Mouse (Mus musculus) liver, embryonic 14.5 days (tissue): Measurements from ENCODE around the gene Padi6. TPM values are rescaled to one million over a fixed set of nuclear protein-coding genes. Genes with fewer than 3 reads are reported as not detected.
A peak's percentile ranks its signal among the peaks of the same experiment; 100 is the strongest.

Experiments used
- ATAC-seq: fragments of 200-750 bp; cut with Nextera tagmentation; 2 replicates; pipeline ENCODE4 v1.8.0; 2017; ENCODE audit warnings: moderate number of reproducible peaks, mild to moderate bottlenecking, moderate library complexity; ENCODE audit not compliant: insufficient read depth
- DNase-seq, 3 experiments: peaks; one replicate each; pipeline ENCODE4 v3.0.0-alpha.2; 2012 to 2013; ENCODE audit warnings: low read depth in 3 of 3, low spot score in 3 of 3
- H3K27ac ChIP-seq: fragments of 300-500 bp; sonication (generic); 2 replicates; pipeline ENCODE4 v1.5.1; 2014; ENCODE audit warnings: moderate library complexity, mild to moderate bottlenecking, control low read depth, inconsistent platforms
- H3K27me3 ChIP-seq: fragments of 300-500 bp; sonication (generic); 2 replicates; pipeline ENCODE4 v1.6.1; 2014; ENCODE audit warnings: mild to moderate bottlenecking, low read length, moderate library complexity; ENCODE audit not compliant: control insufficient read depth, insufficient read depth
- H3K36me3 ChIP-seq: fragments of 300-500 bp; sonication (generic); replicated peaks from 2 replicates; pipeline ENCODE4 v1.6.1; 2014; ENCODE audit warnings: low read depth; ENCODE audit not compliant: control insufficient read depth, insufficient read depth
- H3K4me1 ChIP-seq, 2 experiments: fragments of 200-500 bp in 1 of 2; fragments of 300-500 bp in 1 of 2; sonication (generic) in 1 of 2; replicated peaks; 2 replicates each; pipeline ENCODE4 v1.6.1; 2012 to 2014; ENCODE audit warnings: antibody characterized with exemption in 1 of 2, inconsistent platforms in 1 of 2, low read length in 1 of 2; ENCODE audit not compliant: control insufficient read depth in 2 of 2, insufficient read depth in 2 of 2
- H3K4me2 ChIP-seq: fragments of 300-500 bp; sonication (generic); 2 replicates; pipeline ENCODE4 v1.6.1; 2014; ENCODE audit warnings: low read depth, mild to moderate bottlenecking, control low read depth, moderate library complexity
- H3K4me3 ChIP-seq, 2 experiments: fragments of 200-500 bp in 1 of 2; fragments of 300-500 bp in 1 of 2; sonication (generic) in 1 of 2; 2 replicates each; pipeline ENCODE4 v1.5.1; 2012 to 2014; ENCODE audit warnings: low read depth in 2 of 2, low read length in 2 of 2, mild to moderate bottlenecking in 2 of 2, control low read depth in 1 of 2, inconsistent platforms in 1 of 2, moderate library complexity in 1 of 2; ENCODE audit not compliant: insufficient read depth in 1 of 2
- H3K9ac ChIP-seq: fragments of 300-500 bp; sonication (generic); replicated peaks from 2 replicates; pipeline ENCODE4 v1.6.1; 2014; ENCODE audit warnings: mild to moderate bottlenecking, control low read depth, moderate library complexity
- H3K9me3 ChIP-seq: fragments of 300-500 bp; sonication (generic); 2 replicates; pipeline ENCODE4 v1.6.1; 2016; ENCODE audit warnings: low read length, mixed read lengths; ENCODE audit not compliant: control insufficient read depth
- CTCF ChIP-seq: IDR thresholded peaks from 2 replicates; pipeline ENCODE4 v1.5.1; 2016; ENCODE audit warnings: antibody characterized with exemption, low read depth, control low read depth
- EP300 ChIP-seq: IDR thresholded peaks from 2 replicates; pipeline ENCODE4 v1.6.1; 2016; ENCODE audit warnings: antibody characterized with exemption, low read depth
- WGBS: fragments of 180-500 bp; shearing (Covaris S2); extraction: QIAGEN DNeasy Blood & Tissue Kit; methylation state at CpG from one replicate; pipeline ENCODE4 v1.1.7; 2014; ENCODE audit not compliant: insufficient replicate concordance; 5-methylcytosine and 5-hydroxymethylcytosine counted together
- polyA plus RNA-seq, 2 experiments: library from polyadenylated mRNA; depleted of rRNA in 1 of 2; stranded (reverse) in 1 of 2; unstranded in 1 of 2; fragments of >200 nt; fragmentation: Nextera tagmentation in 1 of 2; extraction: Ambion mirVana in 1 of 2; gene quantifications; 2 replicates each; pipeline versions ENCODE4 v1.2.1 to v1.2.3; 2012 to 2014

The Padi6 gene
- polyA plus RNA-seq, 2 experiments, result not detected

GRCm38 (mm10) chr4:140787414-140787813, 45.0 kb upstream of the Padi6 start:
- H3K9me3 ChIP-seq, result no peaks in the 10 kb centered on the region; the same call in 1 of the 2 replicates
- H3K27ac ChIP-seq, result no peak overlapping the region
- ATAC-seq (no peak), DNase-seq (peak in 1 of 3 experiments; percentile 20)
- no peak overlapping the region for H3K4me3 ChIP-seq
- H3K4me1 ChIP-seq, result no peaks in the 10 kb centered on the region; a peak in 1 of 4 replicates
- no peaks in the 10 kb centered on the region for H3K36me3 ChIP-seq
- H3K27me3 ChIP-seq, result no peaks in the 10 kb centered on the region
- TF ChIP-seq EP300 (no peak), CTCF (no peak)
- 21% methylated on average over 4 of the region's 4 CpGs for WGBS
- no peak overlapping the region for H3K9ac ChIP-seq
- H3K4me2 ChIP-seq, result no peak overlapping the region

- 75% methylated on average over 5 of the region's 5 CpGs for WGBS
- DNase-seq (no peak), ATAC-seq (no peak)
- Histone ChIP-seq H3K4me1 (no peaks in the 10 kb centered on the region; a peak in 1 of 4 replicates), H3K4me3 (no peak overlapping the region), H3K36me3 (no peaks in the 10 kb centered on the region), H3K27me3 (no peaks in the 10 kb centered on the region), H3K4me2 (no peak overlapping the region), H3K9ac (no peak overlapping the region), H3K9me3 (no peaks in the 10 kb centered on the region; the same call in 1 of the 2 replicates), H3K27ac (no peak overlapping the region)
- TF ChIP-seq EP300 (no peak), CTCF (no peak)
These were observed 42.8 kb upstream of the Padi6 start for GRCm38 (mm10) chr4:140785217-140785616.

- TF ChIP-seq EP300 (no peak), CTCF (peak; percentile 17; the same call in 1 of the 2 replicates)
- 77% methylated on average over 9 of the region's 9 CpGs for WGBS
- ATAC-seq (no peak), DNase-seq (no peak)
- H3K9me3 ChIP-seq, result no peaks in the 10 kb centered on the region; the same call in 1 of the 2 replicates
- H3K4me3 ChIP-seq, result no peak overlapping the region
- H3K4me1 ChIP-seq, result peaks cover 0 to 1% of the 10 kb centered on the region in 2 experiments; a peak in 1 of 4 replicates
- H3K27ac ChIP-seq, result no peak overlapping the region
- H3K36me3 ChIP-seq, result no peaks in the 10 kb centered on the region
- H3K27me3 ChIP-seq, result no peaks in the 10 kb centered on the region
- H3K4me2 ChIP-seq, result no peak overlapping the region
- no peak overlapping the region for H3K9ac ChIP-seq
These were observed 42.0 kb upstream of the Padi6 start for GRCm38 (mm10) chr4:140784292-140784945.

- Histone ChIP-seq H3K4me3 (no peak overlapping the region), H3K27me3 (no peaks in the 10 kb centered on the region), H3K4me1 (peaks cover 0 to 3% of the 10 kb centered on the region in 2 experiments; a peak in 1 of 4 replicates), H3K27ac (no peak overlapping the region), H3K36me3 (no peaks in the 10 kb centered on the region), H3K9me3 (no peaks in the 10 kb centered on the region; the same call in 1 of the 2 replicates), H3K4me2 (no peak overlapping the region), H3K9ac (no peak overlapping the region)
- no peak for TF ChIP-seq EP300
- no peak for TF ChIP-seq CTCF
- DNase-seq (no peak), ATAC-seq (no peak)
- WGBS, result 38% methylated on average over 9 of the region's 9 CpGs
These were observed 40.4 kb upstream of the Padi6 start for GRCm38 (mm10) chr4:140782821-140783220.

GRCm38 (mm10) chr4:140780507-140780906, 38.1 kb upstream of the Padi6 start:
- Histone ChIP-seq H3K36me3 (no peaks in the 10 kb centered on the region), H3K9ac (no peak overlapping the region), H3K4me1 (peaks cover 0 to 3% of the 10 kb centered on the region in 2 experiments; a peak in 1 of 4 replicates), H3K27me3 (no peaks in the 10 kb centered on the region), H3K9me3 (no peaks in the 10 kb centered on the region; the same call in 1 of the 2 replicates), H3K4me3 (no peak overlapping the region), H3K4me2 (no peak overlapping the region), H3K27ac (no peak overlapping the region)
- TF ChIP-seq EP300 (no peak), CTCF (no peak)
- 68% methylated on average over 14 of the region's 14 CpGs for WGBS
- ATAC-seq (no peak), DNase-seq (no peak)
